Mouse (Mus musculus) embryonic facial prominence, embryonic 14.5 days (tissue): Measurements from ENCODE around the gene Kidins220. TPM values are rescaled to one million over a fixed set of nuclear protein-coding genes. Genes with fewer than 3 reads are reported as not detected.
A peak's percentile ranks its signal among the peaks of the same experiment; 100 is the strongest.

Experiments used
- ATAC-seq: fragments of 200-750 bp; cut with Nextera tagmentation; 2 replicates; pipeline ENCODE4 v1.8.0; 2017; ENCODE audit warnings: low read depth, moderate number of reproducible peaks, moderate TSS enrichment
- DNase-seq: peaks from one replicate; pipeline ENCODE4 v3.0.0-alpha.2; 2015; ENCODE audit warnings: low spot score
- H3K27ac ChIP-seq: fragments of 300-500 bp; sonication (generic); replicated peaks from 2 replicates; pipeline ENCODE4 v1.5.1; 2014; ENCODE audit warnings: low read depth, mild to moderate bottlenecking, low read length, moderate library complexity
- H3K27me3 ChIP-seq: fragments of 300-500 bp; sonication (generic); replicated peaks from 2 replicates; pipeline ENCODE4 v1.6.1; 2014; ENCODE audit warnings: low read length; ENCODE audit not compliant: control insufficient read depth, insufficient read depth
- H3K36me3 ChIP-seq: fragments of 300-500 bp; sonication (generic); 2 replicates; pipeline ENCODE4 v1.6.1; 2014; ENCODE audit warnings: low read length, mixed read lengths; ENCODE audit not compliant: control insufficient read depth, insufficient read depth
- H3K4me1 ChIP-seq: fragments of 300-500 bp; sonication (generic); 2 replicates; pipeline ENCODE4 v1.6.1; 2014; ENCODE audit warnings: antibody characterized with exemption, low read length; ENCODE audit not compliant: control insufficient read depth, insufficient read depth
- H3K4me2 ChIP-seq: fragments of 300-500 bp; sonication (generic); 2 replicates; pipeline ENCODE4 v1.6.1; 2014; ENCODE audit warnings: low read depth, mild to moderate bottlenecking, low read length, moderate library complexity, mixed read lengths
- H3K4me3 ChIP-seq: fragments of 300-500 bp; sonication (generic); 2 replicates; pipeline ENCODE4 v1.5.1; 2014; ENCODE audit warnings: low read depth, mild to moderate bottlenecking, low read length
- H3K9ac ChIP-seq: fragments of 300-500 bp; sonication (generic); 2 replicates; pipeline ENCODE4 v1.6.1; 2014; ENCODE audit warnings: low read depth, mild to moderate bottlenecking, low read length, moderate library complexity, mixed read lengths
- H3K9me3 ChIP-seq: fragments of 300-500 bp; sonication (generic); 2 replicates; pipeline ENCODE4 v1.6.1; 2016; ENCODE audit warnings: low read length; ENCODE audit not compliant: control insufficient read depth
- WGBS: fragments of 180-500 bp; shearing (Covaris S2); extraction: QIAGEN DNeasy Blood & Tissue Kit; methylation state at CpG from one replicate; pipeline ENCODE4 v1.1.7; 2014; 5-methylcytosine and 5-hydroxymethylcytosine counted together
- polyA plus RNA-seq: library from polyadenylated mRNA; unstranded; fragments of >200 nt; fragmentation: Nextera tagmentation; extraction: Ambion mirVana; gene quantifications from 2 replicates; pipeline ENCODE4 v1.2.1, GENCODE M21; 2014

Kidins220 gene
- polyA plus RNA-seq, 1 experiment from 2014 or later: 38.4 TPM

GRCm38 (mm10) chr12:25010416-25010815 lies 35.7 kb downstream of the Kidins220 start:
- Histone ChIP-seq H3K9ac (no peak overlapping the region), H3K4me2 (no peak overlapping the region), H3K4me3 (no peak overlapping the region), H3K9me3 (no peaks in the 10 kb centered on the region), H3K27me3 (no peaks in the 10 kb centered on the region), H3K4me1 (no peaks in the 10 kb centered on the region), H3K27ac (no peak overlapping the region), H3K36me3 (peaks cover 93% of the 10 kb centered on the region)
- no peak for DNase-seq
- no peak for ATAC-seq
- WGBS: 97% methylated on average over 1 of the region's 1 CpGs

GRCm38 (mm10) chr12:25011733-25012367 lies 37.1 kb downstream of the Kidins220 start:
- Histone ChIP-seq H3K27ac (no peak overlapping the region), H3K9ac (no peak overlapping the region), H3K4me3 (no peak overlapping the region), H3K4me1 (no peaks in the 10 kb centered on the region), H3K36me3 (peaks cover 92% of the 10 kb centered on the region), H3K4me2 (no peak overlapping the region), H3K9me3 (no peaks in the 10 kb centered on the region), H3K27me3 (no peaks in the 10 kb centered on the region)
- WGBS: 76% methylated on average over 15 of the region's 15 CpGs
- no peak for DNase-seq
- no peak for ATAC-seq

- H3K9me3 ChIP-seq: no peaks in the 10 kb centered on the region
- WGBS: 82% methylated on average over 13 of the region's 13 CpGs
- H3K4me3 ChIP-seq: no peak overlapping the region
These were observed 38.1 kb downstream of the Kidins220 start for GRCm38 (mm10) chr12:25012555-25013540.

GRCm38 (mm10) chr12:25014307-25014927 lies 39.7 kb downstream of the Kidins220 start:
- no peak for DNase-seq
- Histone ChIP-seq H3K27ac (0 out of 2 replicates have a peak overlapping the region, but pooled peaks have one; percentile 17), H3K4me3 (no peak overlapping the region), H3K4me1 (no peaks in the 10 kb centered on the region), H3K9ac (no peak overlapping the region), H3K27me3 (no peaks in the 10 kb centered on the region), H3K4me2 (no peak overlapping the region), H3K9me3 (no peaks in the 10 kb centered on the region), H3K36me3 (peaks cover 92% of the 10 kb centered on the region)
- WGBS: 89% methylated on average over 5 of the region's 5 CpGs
- ATAC-seq: no peak

More at GRCm38 (mm10) chr12:25012555-25013540, 38.1 kb downstream of the Kidins220 start:
- DNase-seq: no peak
- H3K27me3 ChIP-seq: no peaks in the 10 kb centered on the region
- H3K36me3 ChIP-seq: peaks cover 92% of the 10 kb centered on the region
- H3K27ac ChIP-seq: no peak overlapping the region
- no peak overlapping the region for H3K4me2 ChIP-seq
- H3K9ac ChIP-seq: no peak overlapping the region
- no peaks in the 10 kb centered on the region for H3K4me1 ChIP-seq
- ATAC-seq: no peak

GRCm38 (mm10) chr12:25014938-25015337 lies 40.2 kb downstream of the Kidins220 start:
- H3K4me1 ChIP-seq: no peaks in the 10 kb centered on the region
- no peaks in the 10 kb centered on the region for H3K9me3 ChIP-seq
- H3K27ac ChIP-seq: 0 out of 2 replicates have a peak overlapping the region, but pooled peaks have one; percentile 17
- 49% methylated on average over 7 of the region's 7 CpGs for WGBS
- H3K36me3 ChIP-seq: peaks cover 93% of the 10 kb centered on the region
- H3K9ac ChIP-seq: no peak overlapping the region
- H3K4me3 ChIP-seq: no peak overlapping the region
- no peaks in the 10 kb centered on the region for H3K27me3 ChIP-seq
- DNase-seq (peak; percentile 53), ATAC-seq (no peak)
- H3K4me2 ChIP-seq: no peak overlapping the region

- H3K4me2 ChIP-seq: no peak overlapping the region
- 84% methylated on average over 4 of the region's 4 CpGs for WGBS
- no peaks in the 10 kb centered on the region for H3K9me3 ChIP-seq
- no peaks in the 10 kb centered on the region for H3K27me3 ChIP-seq
- no peak overlapping the region for H3K4me3 ChIP-seq
- no peak overlapping the region for H3K9ac ChIP-seq
- ATAC-seq (no peak), DNase-seq (no peak)
- H3K36me3 ChIP-seq: peaks cover 84% of the 10 kb centered on the region
- no peak overlapping the region for H3K27ac ChIP-seq
- H3K4me1 ChIP-seq: no peaks in the 10 kb centered on the region
These were observed 42.3 kb downstream of the Kidins220 start for GRCm38 (mm10) chr12:25016995-25017394.

GRCm38 (mm10) chr12:25021057-25021456 lies 46.3 kb downstream of the Kidins220 start:
- Histone ChIP-seq H3K27ac (no peak overlapping the region), H3K4me1 (no peaks in the 10 kb centered on the region), H3K4me3 (no peak overlapping the region), H3K36me3 (peaks cover 51% of the 10 kb centered on the region), H3K9ac (no peak overlapping the region), H3K4me2 (no peak overlapping the region), H3K9me3 (no peaks in the 10 kb centered on the region), H3K27me3 (no peaks in the 10 kb centered on the region)
- ATAC-seq (no peak), DNase-seq (no peak)
- WGBS: 91% methylated on average over 5 of the region's 5 CpGs

GRCm38 (mm10) chr12:25024862-25025545 lies 50.3 kb downstream of the Kidins220 start:
- DNase-seq (no peak), ATAC-seq (no peak)
- WGBS: 66% methylated on average over 9 of the region's 9 CpGs
- H3K27me3 ChIP-seq: no peaks in the 10 kb centered on the region
- H3K9ac ChIP-seq: no peak overlapping the region
- H3K4me1 ChIP-seq: no peaks in the 10 kb centered on the region
- no peak overlapping the region for H3K27ac ChIP-seq
- H3K36me3 ChIP-seq: peaks cover 16% of the 10 kb centered on the region
- no peak overlapping the region for H3K4me3 ChIP-seq
- H3K9me3 ChIP-seq: no peaks in the 10 kb centered on the region
- H3K4me2 ChIP-seq: no peak overlapping the region
